Mouse (Mus musculus): Measurements from ENCODE around the gene Olfr191.

DNA sequence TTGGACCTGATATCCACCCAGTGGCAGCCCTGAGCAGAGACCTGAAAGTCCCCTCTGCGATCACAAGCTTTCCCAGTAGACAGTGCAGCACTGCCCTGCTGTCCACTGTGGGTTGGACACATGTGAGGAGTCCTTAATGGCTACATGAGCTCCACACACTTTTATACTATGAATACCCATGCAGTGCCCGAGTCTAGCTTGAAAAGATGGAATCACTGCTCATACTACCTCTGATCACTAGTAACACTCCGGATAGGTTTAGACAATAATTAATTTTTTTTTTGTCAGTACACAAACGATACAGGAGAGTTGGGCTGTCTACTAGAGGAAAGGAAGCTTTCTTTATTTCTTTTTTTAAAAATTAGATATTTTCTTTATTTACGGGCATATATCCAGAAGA, 11.7 kb downstream of the Olfr191 start, which contains the start of gene Olfr190:
- no peak for TF ChIP-seq GATA1 (IDR thresholded peaks at IDR 0.05; ENCODE audit: low read length)
- no peak for TF ChIP-seq TAL1 (IDR thresholded peaks at IDR 0.05; ENCODE audit: low read length)
